Mouse (Mus musculus) cortical plate, adult 2 months (tissue): Measurements from ENCODE around the gene Abcg1.

Experiments used
- CTCF ChIP-seq: fragments of 200-500 bp; IDR thresholded peaks from 2 replicates; pipeline ENCODE4 v1.5.1; 2011; ENCODE audit warnings: mild to moderate bottlenecking, control low read depth, low read length; ENCODE audit not compliant: insufficient read depth; ENCODE audit errors: extremely low read depth
- POLR2A ChIP-seq: fragments of 200-500 bp; IDR thresholded peaks from 2 replicates; pipeline ENCODE4 v1.6.1; 2011; ENCODE audit warnings: mild to moderate bottlenecking, low read length, control low read depth; ENCODE audit not compliant: insufficient read depth; ENCODE audit errors: extremely low read depth

DNA sequence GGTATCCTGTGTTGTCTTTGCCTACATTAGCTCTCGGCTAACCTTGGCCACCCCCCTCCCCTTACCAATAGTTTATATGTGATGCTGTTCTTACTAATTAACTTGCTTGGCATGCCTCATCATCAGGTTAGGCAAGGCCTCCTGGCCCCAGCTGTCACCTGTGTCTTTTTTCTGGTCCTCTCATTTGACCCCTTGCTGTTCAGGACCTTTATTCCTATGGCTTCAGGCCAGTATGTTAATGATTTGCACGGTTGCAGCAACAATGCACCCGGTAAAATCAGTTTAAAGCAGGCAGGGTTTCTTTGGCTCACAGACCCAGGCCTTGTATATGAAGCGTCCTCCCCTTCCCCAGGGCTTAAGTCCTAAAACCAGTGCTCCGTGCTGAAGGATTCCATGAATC, 95.0 kb downstream of the Abcg1 start:
- TF ChIP-seq CTCF (no peak), POLR2A (no peak)
